Mouse (Mus musculus) midbrain, embryonic 16.5 days (tissue): ENCODE measurements at regions not wholly inside any gene's neighbourhood (a gene's known extent, or its start where the extent isn't known, plus 50 kb on each side); places are given as distances from the start of the nearest gene placed in this dataset.

ENCODE experiments used
- ATAC-seq: fragments of 200-750 bp; cut with Nextera tagmentation; 2 replicates; pipeline ENCODE4 v1.8.0; 2017; ENCODE audit warnings: moderate TSS enrichment
- H3K27ac ChIP-seq: fragments of 300-500 bp; sonication (generic); 2 replicates; pipeline ENCODE4 v1.5.1; 2014; ENCODE audit warnings: mild to moderate bottlenecking, low read length, mixed read lengths
- H3K27me3 ChIP-seq: fragments of 300-500 bp; sonication (generic); 2 replicates; pipeline ENCODE4 v1.6.1; 2014; ENCODE audit warnings: low read depth, low read length, mixed read lengths; ENCODE audit not compliant: control insufficient read depth, insufficient read depth
- H3K36me3 ChIP-seq: fragments of 300-500 bp; sonication (generic); 2 replicates; pipeline ENCODE4 v1.6.1; 2014; ENCODE audit warnings: mild to moderate bottlenecking, low read length, moderate library complexity, mixed read lengths; ENCODE audit not compliant: control insufficient read depth, insufficient read depth
- H3K4me1 ChIP-seq: fragments of 300-500 bp; sonication (generic); 2 replicates; pipeline ENCODE4 v1.6.1; 2014; ENCODE audit warnings: mild to moderate bottlenecking, low read length, mixed read lengths; ENCODE audit not compliant: control insufficient read depth, insufficient read depth
- H3K4me2 ChIP-seq: fragments of 300-500 bp; sonication (generic); 2 replicates; pipeline ENCODE4 v1.6.1; 2014; ENCODE audit warnings: mild to moderate bottlenecking, low read length, mixed read lengths
- H3K4me3 ChIP-seq: fragments of 300-500 bp; sonication (generic); 2 replicates; pipeline ENCODE4 v1.5.1; 2014; ENCODE audit warnings: low read depth, mild to moderate bottlenecking, low read length, moderate library complexity, mixed read lengths
- H3K9ac ChIP-seq: fragments of 300-500 bp; sonication (generic); 2 replicates; pipeline ENCODE4 v1.6.1; 2014; ENCODE audit warnings: low read depth, low read length, mixed read lengths
- H3K9me3 ChIP-seq: fragments of 300-500 bp; sonication (generic); replicated peaks from 2 replicates; pipeline ENCODE4 v1.6.1; 2014; ENCODE audit warnings: mild to moderate bottlenecking, low read length, mixed read lengths; ENCODE audit not compliant: control insufficient read depth, poor library complexity, severe bottlenecking
- whole genome bisulfite sequencing: fragments of 180-500 bp; shearing (Covaris S2); extraction: QIAGEN DNeasy Blood & Tissue Kit; methylation state at CpG from one replicate; pipeline ENCODE4 v1.1.7; 2014; 5-methylcytosine and 5-hydroxymethylcytosine counted together

GRCm38 (mm10) chr11:111801033-111801432, 735.1 kb downstream of the Kcnj2 start:
- Histone ChIP-seq H3K9ac (no peak overlapping the region), H3K4me3 (no peak overlapping the region), H3K36me3 (no peaks in the 10 kb centered on the region), H3K27ac (no peak overlapping the region), H3K4me1 (no peaks in the 10 kb centered on the region), H3K27me3 (no peaks in the 10 kb centered on the region), H3K9me3 (no peaks in the 10 kb centered on the region), H3K4me2 (no peak overlapping the region)
- 77% methylated on average over 3 of the region's 3 CpGs for WGBS
- ATAC-seq = no peak

DNA sequence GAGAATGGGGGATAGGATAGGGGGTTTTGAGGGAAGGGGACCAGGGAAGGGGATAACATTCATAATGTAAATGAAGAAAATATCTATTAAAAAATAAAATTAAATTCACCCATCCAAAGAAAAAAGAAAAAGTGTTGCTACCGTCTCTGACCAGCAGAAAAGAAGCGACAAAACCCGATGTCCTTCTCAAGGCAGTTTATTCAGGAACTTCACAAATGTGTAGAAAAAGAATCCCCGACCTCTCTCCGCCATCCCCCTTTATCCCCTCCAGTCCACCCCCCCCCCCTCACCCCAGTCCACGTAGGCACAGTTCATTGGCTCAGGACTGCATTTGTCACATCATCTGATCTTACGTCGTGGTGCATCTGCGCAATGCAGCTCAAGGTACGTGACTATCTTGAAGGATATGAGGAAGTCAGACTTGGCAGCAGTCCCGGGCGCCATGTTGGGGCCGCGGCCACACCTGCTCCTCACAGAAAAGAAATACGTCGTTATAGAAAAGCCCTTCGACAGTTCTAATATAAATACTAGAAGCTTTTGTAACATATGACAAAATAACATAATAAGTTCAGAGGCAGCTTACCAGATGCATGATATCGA, 750.3 kb downstream of the Kcnj2 start:
- WGBS = 95% methylated on average over 18 of the region's 18 CpGs
- no peak overlapping the region for H3K27ac ChIP-seq
- no peak for ATAC-seq
- peaks cover 11% of the 10 kb centered on the region for H3K4me1 ChIP-seq
- H3K9ac ChIP-seq = no peak overlapping the region
- H3K27me3 ChIP-seq = no peaks in the 10 kb centered on the region
- H3K9me3 ChIP-seq = no peaks in the 10 kb centered on the region
- H3K4me3 ChIP-seq = no peak overlapping the region
- H3K36me3 ChIP-seq = no peaks in the 10 kb centered on the region
- no peak overlapping the region for H3K4me2 ChIP-seq

DNA sequence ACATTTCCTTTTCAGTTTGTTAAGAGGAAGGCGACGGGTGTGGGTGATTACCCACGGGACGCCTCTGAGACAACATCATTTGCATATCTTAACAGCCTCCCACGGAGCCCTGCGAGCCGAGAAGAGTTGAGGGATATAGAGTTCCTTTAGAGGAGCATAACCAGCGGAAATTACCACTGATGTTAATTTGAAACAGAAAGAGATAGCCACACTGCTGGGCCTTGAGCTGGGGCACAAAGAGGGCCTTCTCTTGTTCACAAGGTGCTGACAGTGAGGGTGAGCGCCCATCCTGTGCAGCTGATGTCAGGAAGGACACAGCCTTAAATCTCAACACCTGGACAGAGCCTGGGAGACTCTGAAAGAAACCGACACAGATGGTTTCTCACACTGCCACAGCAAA, 752.2 kb downstream of the Kcnj2 start:
- no peak for ATAC-seq
- no peaks in the 10 kb centered on the region for H3K9me3 ChIP-seq
- no peaks in the 10 kb centered on the region for H3K27me3 ChIP-seq
- H3K4me2 ChIP-seq = peak overlapping the region; percentile 39
- 0 out of 2 replicates have a peak overlapping the region, but pooled peaks have one; percentile 17 for H3K27ac ChIP-seq
- H3K9ac ChIP-seq = peak overlapping the region; percentile 44; the same call in 1 of the 2 replicates
- no peaks in the 10 kb centered on the region for H3K36me3 ChIP-seq
- WGBS = 4% methylated on average over 10 of the region's 10 CpGs
- no peak overlapping the region for H3K4me3 ChIP-seq
- peaks cover 11% of the 10 kb centered on the region for H3K4me1 ChIP-seq

DNA sequence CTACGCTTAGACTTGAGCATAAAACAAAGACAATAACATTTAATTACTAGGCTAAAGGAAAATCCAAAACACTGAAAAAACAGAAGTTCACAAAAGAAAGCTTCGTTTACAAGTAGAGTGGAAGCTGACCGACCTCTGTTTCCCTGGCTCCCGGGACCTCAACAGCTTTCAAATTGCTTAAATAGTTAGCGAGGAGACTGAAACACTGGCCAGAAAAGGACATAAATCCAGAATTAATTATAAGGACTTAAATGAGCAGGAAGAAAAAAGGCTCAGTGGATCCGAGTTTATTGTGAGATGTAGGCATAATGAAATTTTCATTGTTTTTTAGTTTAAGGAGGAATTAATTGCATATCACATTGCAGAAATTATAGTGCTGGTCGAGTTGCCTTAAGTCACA, 754.4 kb downstream of the Kcnj2 start:
- peaks cover 11% of the 10 kb centered on the region for H3K4me1 ChIP-seq
- no peaks in the 10 kb centered on the region for H3K9me3 ChIP-seq
- no peak overlapping the region for H3K4me2 ChIP-seq
- no peak overlapping the region for H3K4me3 ChIP-seq
- no peak for ATAC-seq
- H3K27me3 ChIP-seq = no peaks in the 10 kb centered on the region
- H3K9ac ChIP-seq = no peak overlapping the region
- H3K36me3 ChIP-seq = no peaks in the 10 kb centered on the region
- H3K27ac ChIP-seq = no peak overlapping the region
- 33% methylated on average over 7 of the region's 7 CpGs for WGBS

- WGBS = 37% methylated on average over 8 of the region's 8 CpGs
- no peak for ATAC-seq
- Histone ChIP-seq H3K4me2 (no peak overlapping the region), H3K4me1 (no peaks in the 10 kb centered on the region), H3K4me3 (no peak overlapping the region), H3K9ac (no peak overlapping the region), H3K9me3 (no peaks in the 10 kb centered on the region), H3K27me3 (no peaks in the 10 kb centered on the region), H3K27ac (no peak overlapping the region), H3K36me3 (no peaks in the 10 kb centered on the region)
Observed at GRCm38 (mm10) chr11:111828455-111828854, 762.5 kb downstream of the Kcnj2 start.

- Histone ChIP-seq H3K27ac (no peak overlapping the region), H3K4me3 (no peak overlapping the region), H3K9ac (no peak overlapping the region), H3K4me1 (peaks cover 6% of the 10 kb centered on the region), H3K36me3 (no peaks in the 10 kb centered on the region), H3K27me3 (no peaks in the 10 kb centered on the region; the same call in 1 of the 2 replicates), H3K4me2 (no peak overlapping the region), H3K9me3 (no peaks in the 10 kb centered on the region)
- ATAC-seq = no peak
- 86% methylated on average over 5 of the region's 5 CpGs for WGBS
Observed at GRCm38 (mm10) chr11:111838996-111839395, 773.0 kb downstream of the Kcnj2 start.

- WGBS = 7% methylated on average over 4 of the region's 4 CpGs
- no peak overlapping the region for H3K27ac ChIP-seq
- ATAC-seq = peak; percentile 28; the same call in 1 of the 2 replicates
Observed at GRCm38 (mm10) chr11:111843728-111844258, 777.8 kb downstream of the Kcnj2 start.

DNA sequence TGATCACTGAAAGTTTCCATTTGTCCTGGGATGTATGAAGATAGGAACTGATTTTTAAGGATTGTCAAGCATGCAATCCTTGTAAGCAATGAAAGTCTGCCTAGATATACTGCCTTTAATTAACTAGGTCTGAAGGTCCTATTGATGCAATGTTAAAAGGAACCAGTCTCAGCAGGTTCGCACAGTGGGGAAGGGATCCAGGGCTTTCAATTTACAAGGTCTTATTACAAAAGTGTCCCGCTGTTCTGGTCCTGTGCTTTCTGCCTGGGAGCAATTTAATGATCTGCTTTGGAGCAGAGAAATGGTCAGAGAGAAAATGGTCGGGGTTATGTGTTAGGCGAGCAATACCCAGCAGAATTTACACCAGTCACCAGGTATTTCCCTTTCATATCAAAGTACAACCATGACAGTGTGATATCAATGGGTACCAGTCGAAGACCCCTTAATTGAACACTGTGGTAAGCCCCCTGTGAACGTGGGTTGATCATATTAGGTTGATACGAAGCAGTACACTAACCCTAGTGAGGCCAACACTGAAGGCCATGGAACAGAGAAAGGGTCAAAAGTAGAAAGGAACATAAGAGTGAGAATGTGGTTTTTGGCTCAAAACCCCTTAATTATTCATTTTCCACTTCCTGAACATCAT, 778.5 kb downstream of the Kcnj2 start:
- Histone ChIP-seq H3K4me1 (peaks cover 11% of the 10 kb centered on the region), H3K9ac (no peak overlapping the region), H3K9me3 (no peaks in the 10 kb centered on the region), H3K27me3 (peaks cover 4% of the 10 kb centered on the region; the same call in 1 of the 2 replicates), H3K4me3 (no peak overlapping the region), H3K36me3 (no peaks in the 10 kb centered on the region), H3K4me2 (no peak overlapping the region), H3K27ac (no peak overlapping the region)
- ATAC-seq = 0 out of 2 replicates have a peak, but pooled peaks have one; percentile 32
- WGBS = 14% methylated on average over 7 of the region's 7 CpGs

More at GRCm38 (mm10) chr11:111843728-111844258, 777.8 kb downstream of the Kcnj2 start:
- H3K36me3 ChIP-seq = no peaks in the 10 kb centered on the region
- no peak overlapping the region for H3K9ac ChIP-seq
- H3K4me2 ChIP-seq = no peak overlapping the region
- H3K4me3 ChIP-seq = no peak overlapping the region
- no peaks in the 10 kb centered on the region for H3K9me3 ChIP-seq
- H3K4me1 ChIP-seq = peaks cover 11% of the 10 kb centered on the region
- peaks cover 4% of the 10 kb centered on the region; the same call in 1 of the 2 replicates for H3K27me3 ChIP-seq

DNA sequence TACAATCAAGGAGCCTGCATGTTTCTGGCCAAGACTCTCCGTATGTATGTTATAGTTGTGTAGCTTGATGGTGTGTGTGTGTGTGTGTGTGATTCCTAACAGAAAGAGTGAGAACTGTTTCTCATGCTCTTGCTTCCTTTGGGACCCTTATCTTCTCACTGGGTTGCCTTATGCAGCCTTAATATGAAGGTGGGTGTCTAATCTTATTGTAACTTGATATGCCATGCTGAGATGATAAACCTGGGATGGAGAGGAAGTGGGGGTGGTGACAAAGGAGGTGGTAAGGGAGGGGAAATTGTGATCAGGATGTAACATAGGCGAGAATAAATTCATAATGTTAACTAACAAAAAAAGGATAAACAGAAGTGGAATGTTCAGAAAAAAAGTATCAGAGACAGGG, 791.3 kb downstream of the Kcnj2 start:
- Histone ChIP-seq H3K4me2 (no peak overlapping the region), H3K4me3 (no peak overlapping the region), H3K36me3 (no peaks in the 10 kb centered on the region), H3K27me3 (no peaks in the 10 kb centered on the region), H3K9ac (no peak overlapping the region), H3K4me1 (no peaks in the 10 kb centered on the region), H3K27ac (no peak overlapping the region), H3K9me3 (no peaks in the 10 kb centered on the region)
- 81% methylated on average over 2 of the region's 2 CpGs for WGBS
- no peak for ATAC-seq
